ENCODE assay signal across 1 mouse cellular context in the genomic region with DNA sequence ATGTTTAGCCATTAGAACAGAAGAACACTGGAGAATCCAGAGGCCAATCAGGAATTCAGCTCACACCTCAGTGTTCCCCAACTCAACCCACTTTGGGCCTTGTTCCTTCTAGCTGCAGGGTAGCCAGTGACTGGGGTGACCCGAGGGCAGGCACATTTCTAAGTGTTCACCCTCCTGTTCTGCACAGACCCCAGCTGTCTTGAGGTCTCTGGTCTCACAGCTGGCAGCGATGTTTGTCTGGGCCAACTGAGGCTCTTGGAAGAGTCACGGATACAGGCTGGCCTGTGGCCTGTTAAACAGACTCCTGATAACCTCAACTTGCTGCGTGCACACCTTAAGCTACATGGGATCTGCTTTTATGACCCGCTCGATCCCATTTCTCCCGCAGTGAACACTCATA.
TF ChIP-seq lines count a peak whose summit lies in the region.

No protein-coding gene starts in this region.

TF ChIP-seq in MEL, 35 proteins besides CTCF, POLR2A, EP300 and RAD21 (continued from another document):
- TF ChIP-seq MXI1 (IDR thresholded peaks at IDR 0.05; ENCODE audit: low read depth, low read length) (no peak), GATA1 (IDR thresholded peaks at IDR 0.05; ENCODE audit: low read depth, low read length) (no peak), HCFC1 (IDR thresholded peaks at IDR 0.05; ENCODE audit: low read depth, low read length) (no peak), ZMIZ1 (IDR thresholded peaks at IDR 0.05; ENCODE audit: low read depth, low read length) (no peak), USF1 (IDR thresholded peaks at IDR 0.05; ENCODE audit: low read depth, low read length) (no peak)
